Mouse (Mus musculus) bone marrow macrophage, adult 2 months (primary cell): ENCODE results near the gene Cep170. TPM values are rescaled to one million over a fixed set of nuclear protein-coding genes. Genes with fewer than 3 reads are reported as not detected.

Experiments
- H3K27ac ChIP-seq: 2 replicates; pipeline ENCODE4 v1.5.1; 2012; ENCODE audit warnings: low read depth, low read length; ENCODE audit not compliant: insufficient read depth
- H3K4me1 ChIP-seq: 2 replicates; pipeline ENCODE4 v1.6.1; 2012; ENCODE audit warnings: low read length; ENCODE audit not compliant: control insufficient read depth, insufficient read depth
- H3K4me3 ChIP-seq: 2 replicates; pipeline ENCODE4 v1.5.1; 2012; ENCODE audit warnings: mild to moderate bottlenecking, low read length, moderate library complexity; ENCODE audit not compliant: insufficient read depth
- CTCF ChIP-seq: IDR thresholded peaks from 2 replicates; pipeline ENCODE4 v1.5.1; 2012; ENCODE audit warnings: low read depth, mild to moderate bottlenecking, low read length, moderate library complexity
- POLR2A ChIP-seq: IDR thresholded peaks from 2 replicates; pipeline ENCODE4 v1.6.1; 2012; ENCODE audit warnings: mild to moderate bottlenecking, low read depth, low read length, borderline replicate concordance
- polyA plus RNA-seq: library from polyadenylated mRNA; stranded (reverse); fragments of >200 nt; gene quantifications from 2 replicates; pipeline ENCODE4 v1.2.4, GENCODE M21; 2012; ENCODE audit not compliant: missing spikeins, insufficient read depth, insufficient read length

Gene Cep170
- polyA plus RNA-seq, 1 experiment: 60.1 TPM

GRCm38 (mm10) chr1:176760673-176761072, 53.2 kb downstream of the Cep170 start:
- Histone ChIP-seq H3K27ac (no peak overlapping the region), H3K4me1 (no peaks in the 10 kb centered on the region), H3K4me3 (no peak overlapping the region)
- TF ChIP-seq CTCF (no peak), POLR2A (no peak)

- Histone ChIP-seq H3K27ac (no peak overlapping the region), H3K4me3 (no peak overlapping the region), H3K4me1 (no peaks in the 10 kb centered on the region)
- TF ChIP-seq POLR2A (no peak), CTCF (no peak)
These were observed 58.3 kb downstream of the Cep170 start for GRCm38 (mm10) chr1:176755586-176755985.

GRCm38 (mm10) chr1:176753861-176754718, 59.8 kb downstream of the Cep170 start:
- no peak overlapping the region for H3K27ac ChIP-seq
- TF ChIP-seq CTCF: no peak
- no peak for TF ChIP-seq POLR2A
- no peak overlapping the region for H3K4me3 ChIP-seq
- H3K4me1 ChIP-seq: no peaks in the 10 kb centered on the region

GRCm38 (mm10) chr1:176749708-176750107, 64.2 kb downstream of the Cep170 start:
- Histone ChIP-seq H3K27ac (no peak overlapping the region), H3K4me3 (no peak overlapping the region), H3K4me1 (no peaks in the 10 kb centered on the region)
- TF ChIP-seq POLR2A: no peak
- TF ChIP-seq CTCF: no peak

- Histone ChIP-seq H3K27ac (no peak overlapping the region), H3K4me3 (no peak overlapping the region), H3K4me1 (peaks cover 15% of the 10 kb centered on the region)
- no peak for TF ChIP-seq CTCF
These were observed 81.0 kb downstream of the Cep170 start for GRCm38 (mm10) chr1:176732834-176733233.

GRCm38 (mm10) chr1:176730528-176730927, 83.3 kb downstream of the Cep170 start:
- TF ChIP-seq CTCF (no peak), POLR2A (no peak)

GRCm38 (mm10) chr1:176727372-176727771, 86.5 kb downstream of the Cep170 start:
- Histone ChIP-seq H3K27ac (no peak overlapping the region), H3K4me1 (peaks cover 11% of the 10 kb centered on the region), H3K4me3 (no peak overlapping the region)
- TF ChIP-seq CTCF (no peak), POLR2A (no peak)

More at GRCm38 (mm10) chr1:176730528-176730927, 83.3 kb downstream of the Cep170 start:
- H3K27ac ChIP-seq: no peak overlapping the region
- peaks cover 15% of the 10 kb centered on the region for H3K4me1 ChIP-seq
- H3K4me3 ChIP-seq: no peak overlapping the region

- no peaks in the 10 kb centered on the region for H3K4me1 ChIP-seq
- no peak overlapping the region for H3K4me3 ChIP-seq
- H3K27ac ChIP-seq: no peak overlapping the region
- TF ChIP-seq CTCF (no peak), POLR2A (no peak)
These were observed 89.1 kb downstream of the Cep170 start for GRCm38 (mm10) chr1:176724771-176725170.

GRCm38 (mm10) chr1:176723858-176724713, 89.8 kb downstream of the Cep170 start:
- Histone ChIP-seq H3K27ac (no peak overlapping the region), H3K4me1 (no peaks in the 10 kb centered on the region), H3K4me3 (no peak overlapping the region)
- no peak for TF ChIP-seq CTCF
- no peak for TF ChIP-seq POLR2A

GRCm38 (mm10) chr1:176712436-176712835, 101.4 kb downstream of the Cep170 start:
- no peaks in the 10 kb centered on the region for H3K4me1 ChIP-seq
- no peak for TF ChIP-seq POLR2A
- TF ChIP-seq CTCF: no peak
- no peak overlapping the region for H3K4me3 ChIP-seq
- no peak overlapping the region for H3K27ac ChIP-seq
